Mouse (Mus musculus) heart, adult 9 months (tissue): ENCODE data around the gene Tcirg1.

Experiments used
- DNase-seq, 2 experiments: peaks; one replicate each; pipeline ENCODE4 v3.0.0; 2022; ENCODE audit warnings: low spot score in 2 of 2

Gene Tcirg1

GRCm38 (mm10) chr19:3906795-3907786, at the start of gene Tcirg1:
Tcirg1 (minus strand) TSS chr19:3907133.
- peak; percentile 87 to 88 for DNase-seq

DNA sequence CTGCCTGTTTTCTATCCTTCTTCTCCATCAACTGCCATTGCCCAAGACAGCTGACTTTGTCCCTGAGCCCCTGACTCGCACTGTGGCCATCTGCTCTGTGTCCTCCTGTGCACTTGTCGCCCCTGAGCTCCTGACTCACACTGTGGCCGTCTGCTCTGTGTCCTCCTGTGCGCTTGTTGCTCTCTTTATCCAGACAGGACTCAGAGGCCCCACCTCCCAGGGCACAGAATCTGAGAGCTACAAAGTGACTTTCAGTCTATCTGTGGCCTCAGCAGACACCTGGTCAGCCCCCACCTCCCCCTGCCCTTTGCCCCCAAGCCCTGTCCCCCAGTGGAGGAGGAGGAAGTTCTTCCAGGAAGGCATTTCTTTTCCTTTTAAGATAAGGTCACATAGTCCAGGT, 48.9 kb upstream of the Tcirg1 start:
- DNase-seq, result no peak

- no peak for DNase-seq
Observed at GRCm38 (mm10) chr19:3955033-3955432, 48.1 kb upstream of the Tcirg1 start.

DNA sequence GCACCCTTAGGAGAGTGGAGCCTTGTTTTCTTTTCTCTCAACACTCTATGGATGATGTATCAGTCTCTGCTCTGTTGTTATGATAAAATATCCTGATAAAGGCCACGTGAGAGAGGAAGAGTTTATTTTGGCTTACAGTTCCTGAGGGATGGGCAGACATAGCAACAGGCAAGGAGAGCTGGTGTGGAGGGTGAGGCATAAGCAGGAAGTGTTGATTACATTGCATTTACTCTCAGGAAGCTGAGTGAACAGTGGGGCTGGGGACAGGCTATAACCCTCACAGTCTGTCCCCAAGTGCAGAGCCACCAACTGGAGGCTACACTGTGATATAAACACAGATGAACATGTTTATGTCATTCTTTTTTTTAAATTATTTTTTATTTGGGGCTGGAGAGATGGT, 45.2 kb upstream of the Tcirg1 start:
- no peak for DNase-seq

DNA sequence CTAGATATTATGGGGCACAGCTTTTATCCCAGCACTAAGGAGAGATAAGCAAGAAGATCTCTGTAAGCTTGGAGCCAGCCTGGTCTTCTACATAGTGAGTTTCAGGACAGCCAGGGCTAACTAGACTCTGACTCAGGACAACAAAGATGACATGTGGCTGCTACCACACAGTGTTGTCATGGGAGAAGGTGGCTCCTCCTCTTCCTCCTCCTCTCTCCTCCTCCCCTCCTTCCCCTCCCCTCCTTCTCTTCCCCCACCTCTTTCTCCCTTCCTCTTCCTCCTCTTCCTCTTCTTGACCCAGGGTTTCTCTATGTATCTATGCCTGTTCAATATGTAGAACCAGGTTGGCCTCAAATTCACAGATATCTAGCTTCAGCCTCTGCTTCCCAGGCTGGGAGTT, 44.5 kb upstream of the Tcirg1 start:
- DNase-seq, result no peak

- DNase-seq, result no peak
Observed at GRCm38 (mm10) chr19:3950331-3950730, 43.4 kb upstream of the Tcirg1 start.

- DNase-seq, result no peak
Observed at GRCm38 (mm10) chr19:3948546-3948945, 41.6 kb upstream of the Tcirg1 start.

GRCm38 (mm10) chr19:3947813-3948212, 40.9 kb upstream of the Tcirg1 start:
- no peak for DNase-seq

- DNase-seq, result peak in 1 of 2 experiments; percentile 63
Observed at GRCm38 (mm10) chr19:3946715-3947114, 39.8 kb upstream of the Tcirg1 start.

GRCm38 (mm10) chr19:3945872-3946564, 39.1 kb upstream of the Tcirg1 start:
- peak in 1 of 2 experiments; percentile 39 for DNase-seq

DNA sequence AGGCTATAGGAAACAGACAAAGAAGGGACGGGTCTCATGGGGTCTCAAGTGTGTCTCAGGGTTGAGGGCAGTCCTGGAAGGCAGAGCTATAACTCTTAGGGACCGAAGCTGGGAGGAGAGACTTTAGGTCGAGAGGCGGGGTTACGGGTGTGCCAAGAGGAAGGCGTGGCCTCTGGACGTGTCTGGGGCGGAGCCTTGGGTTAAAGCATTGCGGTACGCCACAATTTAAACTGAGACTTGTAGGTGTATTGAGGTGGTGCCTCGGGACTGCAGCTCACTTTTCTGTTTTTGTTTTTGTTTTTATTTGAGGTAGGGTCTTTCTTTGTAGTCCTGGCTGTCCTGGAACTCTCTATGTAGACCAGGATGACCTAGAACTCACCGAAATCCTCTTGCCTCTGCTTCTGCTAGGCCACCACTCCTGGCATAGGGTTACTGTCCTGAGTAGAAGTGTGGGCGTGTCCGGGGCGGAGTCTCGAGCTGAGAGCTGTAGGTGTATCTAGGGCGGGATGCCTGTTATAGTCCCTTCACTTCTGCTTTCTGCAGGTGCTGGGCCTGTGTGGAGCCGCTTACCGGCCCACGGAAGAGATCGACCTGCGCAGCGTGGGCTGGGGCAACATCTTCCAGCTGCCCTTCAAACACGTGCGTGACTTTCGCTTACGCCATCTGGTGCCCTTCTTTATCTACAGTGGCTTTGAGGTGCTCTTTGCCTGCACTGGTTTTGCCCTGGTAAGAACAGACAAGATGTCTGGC, 36.2 kb upstream of the Tcirg1 start:
- DNase-seq, result no peak

GRCm38 (mm10) chr19:3942315-3942714, 35.4 kb upstream of the Tcirg1 start:
- DNase-seq, result no peak

DNA sequence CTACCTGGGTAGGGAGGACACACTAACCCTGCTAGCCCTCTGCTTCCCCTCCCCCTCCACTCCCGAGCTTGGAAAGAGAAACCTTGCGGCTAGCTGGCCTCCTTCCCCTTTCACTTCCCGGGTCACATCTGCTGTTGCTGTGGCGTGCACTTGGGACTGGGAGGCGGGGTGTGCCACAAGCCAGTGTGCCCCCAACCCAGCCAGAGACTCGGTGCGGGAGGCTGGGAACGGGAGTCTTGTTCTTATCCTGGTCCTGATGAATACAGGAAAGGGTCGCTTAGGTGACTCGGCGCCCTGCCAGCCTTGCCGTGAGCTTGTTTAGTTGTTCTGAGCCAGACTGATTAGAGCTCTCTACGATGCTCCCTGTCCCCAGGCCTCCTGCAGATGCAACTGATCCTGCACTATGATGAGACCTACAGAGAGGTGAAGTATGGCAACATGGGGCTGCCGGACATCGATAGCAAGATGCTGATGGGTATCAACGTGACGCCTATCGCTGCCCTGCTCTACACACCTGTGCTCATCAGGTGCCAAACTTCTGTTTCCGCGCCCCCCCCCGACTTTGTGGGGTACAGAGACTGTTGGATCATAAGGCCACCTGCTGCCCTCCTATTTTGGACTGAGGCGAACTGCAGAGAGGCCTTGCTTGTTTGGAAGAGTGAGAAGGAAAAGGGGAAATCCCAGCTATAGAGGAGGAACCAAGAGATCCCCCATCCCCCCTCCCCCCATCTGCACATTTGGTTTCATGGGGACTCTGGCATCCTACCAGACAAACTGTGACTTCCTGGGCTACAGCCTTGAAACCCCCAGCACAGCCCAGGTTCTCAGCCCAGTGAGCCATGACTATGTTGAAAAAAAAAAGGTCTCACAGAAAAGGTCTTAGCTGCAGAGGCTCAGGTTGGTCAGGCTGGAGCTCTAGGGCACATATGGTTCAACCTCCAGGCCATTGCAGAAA, 29.2 kb upstream of the Tcirg1 start:
- DNase-seq, result peak; percentile 77 to 84

GRCm38 (mm10) chr19:3935032-3935895, 28.3 kb upstream of the Tcirg1 start, which contains the start of gene Unc93b1:
Unc93b1 (plus strand) TSS chr19:3935186.
- peak; percentile 78 to 85 for DNase-seq

GRCm38 (mm10) chr19:3931716-3932115, 24.8 kb upstream of the Tcirg1 start:
- DNase-seq, result peak in 1 of 2 experiments; percentile 59

- no peak for DNase-seq
Observed at GRCm38 (mm10) chr19:3930262-3931057, 23.5 kb upstream of the Tcirg1 start.

- peak; percentile 88 to 92 for DNase-seq
Observed at GRCm38 (mm10) chr19:3929211-3929941, 22.4 kb upstream of the Tcirg1 start, which contains the start of gene Aldh3b1. Aldh3b1 (minus strand) TSS chr19:3929808.

- DNase-seq, result no peak
Observed at GRCm38 (mm10) chr19:3928779-3929178, 21.8 kb upstream of the Tcirg1 start.
